Mouse (Mus musculus) limb, embryonic 14.5 days (tissue): ENCODE measurements around the gene Tm4sf19. TPM values are rescaled to one million over a fixed set of nuclear protein-coding genes. Genes with fewer than 3 reads are reported as not detected.

Source experiments
- ATAC-seq: fragments of 200-750 bp; cut with Nextera tagmentation; 2 replicates; pipeline ENCODE4 v1.8.0; 2017; ENCODE audit warnings: low read depth, moderate number of reproducible peaks, moderate TSS enrichment; ENCODE audit not compliant: low FRiP score
- DNase-seq: peaks from one replicate; pipeline ENCODE4 v3.0.0-alpha.2; 2015; ENCODE audit warnings: low spot score
- H3K27ac ChIP-seq: fragments of 300-500 bp; sonication (generic); replicated peaks from 2 replicates; pipeline ENCODE4 v1.5.1; 2014; ENCODE audit warnings: low read depth, mild to moderate bottlenecking, low read length, moderate library complexity, mixed read lengths
- H3K27me3 ChIP-seq: fragments of 300-500 bp; sonication (generic); 2 replicates; pipeline ENCODE4 v1.6.1; 2014; ENCODE audit warnings: low read length, mixed read lengths; ENCODE audit not compliant: control insufficient read depth, insufficient read depth
- H3K36me3 ChIP-seq: fragments of 300-500 bp; sonication (generic); 2 replicates; pipeline ENCODE4 v1.6.1; 2014; ENCODE audit warnings: mild to moderate bottlenecking, low read length, moderate library complexity, mixed read lengths; ENCODE audit not compliant: control insufficient read depth, insufficient read depth
- H3K4me1 ChIP-seq: fragments of 300-500 bp; sonication (generic); 2 replicates; pipeline ENCODE4 v1.6.1; 2014; ENCODE audit warnings: antibody characterized with exemption, low read length, mixed read lengths; ENCODE audit not compliant: control insufficient read depth, insufficient read depth
- H3K4me2 ChIP-seq: fragments of 300-500 bp; sonication (generic); replicated peaks from 2 replicates; pipeline ENCODE4 v1.6.1; 2014; ENCODE audit warnings: low read depth, mild to moderate bottlenecking, low read length, moderate library complexity; ENCODE audit not compliant: severe bottlenecking
- H3K4me3 ChIP-seq: fragments of 300-500 bp; sonication (generic); replicated peaks from 2 replicates; pipeline ENCODE4 v1.5.1; 2014; ENCODE audit warnings: low read length
- H3K9ac ChIP-seq: fragments of 300-500 bp; sonication (generic); 2 replicates; pipeline ENCODE4 v1.6.1; 2014; ENCODE audit warnings: mild to moderate bottlenecking, low read depth, low read length, moderate library complexity; ENCODE audit not compliant: severe bottlenecking
- H3K9me3 ChIP-seq: fragments of 300-500 bp; sonication (generic); 2 replicates; pipeline ENCODE4 v1.6.1; 2016; ENCODE audit warnings: low read length; ENCODE audit not compliant: control insufficient read depth
- POLR2A ChIP-seq: fragments of 200-500 bp; IDR thresholded peaks from 2 replicates; pipeline ENCODE4 v1.8.0; 2012; ENCODE audit warnings: inconsistent platforms, mild to moderate bottlenecking, moderate library complexity, borderline replicate concordance; ENCODE audit not compliant: insufficient read depth, insufficient read length; ENCODE audit errors: extremely low read depth
- WGBS: fragments of 180-500 bp; shearing (Covaris S2); extraction: QIAGEN DNeasy Blood & Tissue Kit; methylation state at CpG from one replicate; pipeline ENCODE4 v1.1.7; 2014; 5-methylcytosine and 5-hydroxymethylcytosine counted together
- polyA plus RNA-seq, 2 experiments: library from polyadenylated mRNA; depleted of rRNA in 1 of 2; stranded (reverse) in 1 of 2; unstranded in 1 of 2; fragments of >200 nt; fragmentation: Nextera tagmentation in 1 of 2; extraction: Ambion mirVana in 1 of 2; gene quantifications; 2 replicates each; pipeline versions ENCODE4 v1.2.1 to v1.2.3; 2012 to 2014

Gene Tm4sf19
- polyA plus RNA-seq, 2 experiments, result 0.15 to 0.24 TPM

GRCm38 (mm10) chr16:32456086-32456485 is 55.8 kb downstream of the Tm4sf19 start:
- DNase-seq, result no peak
- H3K27ac ChIP-seq, result no peak overlapping the region
- no peak overlapping the region for H3K4me2 ChIP-seq
- no peak for TF ChIP-seq POLR2A
- no peak overlapping the region for H3K9ac ChIP-seq
- no peaks in the 10 kb centered on the region for H3K9me3 ChIP-seq
- H3K27me3 ChIP-seq, result no peaks in the 10 kb centered on the region
- peaks cover 18% of the 10 kb centered on the region for H3K36me3 ChIP-seq
- no peak for ATAC-seq
- no peak overlapping the region for H3K4me3 ChIP-seq
- H3K4me1 ChIP-seq, result no peaks in the 10 kb centered on the region

DNA sequence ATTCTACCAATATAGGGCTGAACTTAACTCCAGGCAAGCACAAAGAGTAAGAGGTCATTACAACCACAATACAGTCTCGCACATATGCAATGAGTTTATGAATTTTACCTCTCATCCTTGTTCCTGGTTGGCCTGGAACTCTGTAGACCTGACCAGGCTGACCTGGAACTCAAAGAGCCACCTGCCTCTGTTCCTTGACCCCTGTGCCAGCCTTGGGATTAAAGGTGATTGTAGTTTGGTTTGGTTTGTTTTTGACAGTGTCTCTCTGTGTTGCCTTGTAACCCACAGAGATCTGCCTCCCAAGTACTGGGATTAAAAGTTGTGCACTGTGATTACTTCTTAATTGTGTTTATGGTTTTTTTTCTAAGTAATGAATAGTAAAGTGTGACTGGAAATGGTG is 56.5 kb downstream of the Tm4sf19 start:
- Histone ChIP-seq H3K27ac (no peak overlapping the region), H3K4me1 (no peaks in the 10 kb centered on the region), H3K4me2 (no peak overlapping the region), H3K36me3 (peaks cover 16% of the 10 kb centered on the region), H3K4me3 (no peak overlapping the region), H3K9me3 (no peaks in the 10 kb centered on the region), H3K9ac (no peak overlapping the region), H3K27me3 (no peaks in the 10 kb centered on the region)
- no peak for DNase-seq
- no peak for TF ChIP-seq POLR2A
- ATAC-seq, result no peak
- 91% methylated on average over 1 of the region's 1 CpGs for WGBS

Other genes starting within 250 kb of the Tm4sf19 start
- 14.2 and 18.2 TPM in 2 replicates for gene Nrros, start 234.9 kb upstream of the Tm4sf19 start, polyA plus RNA-seq (2012; rRNA removed)
- gene Nrros, start 234.9 kb upstream of the Tm4sf19 start, polyA plus RNA-seq (2014; fragmentation: Nextera tagmentation; extraction: Ambion mirVana), result 20.1 and 20.2 TPM in 2 replicates
- 0.08 TPM in 1 of 2 replicates, not detected in the other for gene Bex6, start 220.7 kb upstream of the Tm4sf19 start, polyA plus RNA-seq (2012; rRNA removed)
- 0.19 TPM in 1 of 2 replicates, not detected in the other for gene Bex6, start 220.7 kb upstream of the Tm4sf19 start, polyA plus RNA-seq (2014; fragmentation: Nextera tagmentation; extraction: Ambion mirVana)
- gene Fbxo45, start 153.3 kb upstream of the Tm4sf19 start, polyA plus RNA-seq (2012; rRNA removed), result 11.7 and 13.3 TPM in 2 replicates
- gene Fbxo45, start 153.3 kb upstream of the Tm4sf19 start, polyA plus RNA-seq (2014; fragmentation: Nextera tagmentation; extraction: Ambion mirVana), result 14.0 and 20.3 TPM in 2 replicates
- 13.7 and 13.8 TPM in 2 replicates for gene Wdr53, start 153.3 kb upstream of the Tm4sf19 start, polyA plus RNA-seq (2012; rRNA removed)
- 17.8 and 18.1 TPM in 2 replicates for gene Wdr53, start 153.3 kb upstream of the Tm4sf19 start, polyA plus RNA-seq (2014; fragmentation: Nextera tagmentation; extraction: Ambion mirVana)
- gene Smco1, start 129.0 kb upstream of the Tm4sf19 start, polyA plus RNA-seq (2012; rRNA removed), result not detected in 2 replicates
- gene Smco1, start 129.0 kb upstream of the Tm4sf19 start, polyA plus RNA-seq (2014; fragmentation: Nextera tagmentation; extraction: Ambion mirVana), result not detected in 2 replicates
- gene Rnf168, start 123.0 kb upstream of the Tm4sf19 start, polyA plus RNA-seq (2012; rRNA removed), result 14.1 and 14.8 TPM in 2 replicates
- 28.5 and 31.8 TPM in 2 replicates for gene Rnf168, start 123.0 kb upstream of the Tm4sf19 start, polyA plus RNA-seq (2014; fragmentation: Nextera tagmentation; extraction: Ambion mirVana)
- gene Ubxn7, start 68.2 kb upstream of the Tm4sf19 start, polyA plus RNA-seq (2012; rRNA removed), result 23.7 and 24.6 TPM in 2 replicates
- 18.6 and 23.5 TPM in 2 replicates for gene Ubxn7, start 68.2 kb upstream of the Tm4sf19 start, polyA plus RNA-seq (2014; fragmentation: Nextera tagmentation; extraction: Ambion mirVana)
- gene Tctex1d2, start 19.2 kb downstream of the Tm4sf19 start, polyA plus RNA-seq (2012; rRNA removed), result 15.3 and 16.9 TPM in 2 replicates
- gene Tctex1d2, start 19.2 kb downstream of the Tm4sf19 start, polyA plus RNA-seq (2014; fragmentation: Nextera tagmentation; extraction: Ambion mirVana), result 25.6 and 25.9 TPM in 2 replicates
- gene Pcyt1a, start 30.4 kb downstream of the Tm4sf19 start, polyA plus RNA-seq (2012; rRNA removed), result 22.0 and 23.4 TPM in 2 replicates
- 45.9 and 47.8 TPM in 2 replicates for gene Pcyt1a, start 30.4 kb downstream of the Tm4sf19 start, polyA plus RNA-seq (2014; fragmentation: Nextera tagmentation; extraction: Ambion mirVana)
- 0.08 and 0.10 TPM in 2 replicates for gene Slc51a, start 87.4 kb downstream of the Tm4sf19 start, polyA plus RNA-seq (2012; rRNA removed)
- gene Slc51a, start 87.4 kb downstream of the Tm4sf19 start, polyA plus RNA-seq (2014; fragmentation: Nextera tagmentation; extraction: Ambion mirVana), result 0.22 and 0.30 TPM in 2 replicates
- gene Zdhhc19, start 95.8 kb downstream of the Tm4sf19 start, polyA plus RNA-seq (2012; rRNA removed), result not detected in 2 replicates
- gene Zdhhc19, start 95.8 kb downstream of the Tm4sf19 start, polyA plus RNA-seq (2014; fragmentation: Nextera tagmentation; extraction: Ambion mirVana), result not detected in 2 replicates
- 28.6 and 33.6 TPM in 2 replicates for gene Tfrc, start 208.4 kb downstream of the Tm4sf19 start, polyA plus RNA-seq (2012; rRNA removed)
- gene Tfrc, start 208.4 kb downstream of the Tm4sf19 start, polyA plus RNA-seq (2014; fragmentation: Nextera tagmentation; extraction: Ambion mirVana), result 33.4 and 33.8 TPM in 2 replicates
- 98.1 and 141 TPM in 2 replicates for gene Tnk2, start 243.4 kb downstream of the Tm4sf19 start, polyA plus RNA-seq (2012; rRNA removed)
- 16.0 and 17.6 TPM in 2 replicates for gene Tnk2, start 243.4 kb downstream of the Tm4sf19 start, polyA plus RNA-seq (2014; fragmentation: Nextera tagmentation; extraction: Ambion mirVana)